Mouse (Mus musculus) gastrocnemius, adult 18-20 months (tissue): ENCODE measurements around the gene Fer. TPM values are rescaled to one million over a fixed set of nuclear protein-coding genes. Genes with fewer than 3 reads are reported as not detected.
"Not testable (repeated sequence)": the region's sequence is repeated elsewhere in the genome, so short reads cannot be mapped to it uniquely, and the experiment has no call there.

Source experiments
- DNase-seq: peaks from one replicate; pipeline ENCODE4 v3.0.0; 2021; ENCODE audit warnings: low spot score
- long read RNA-seq, 2 experiments: library from polyadenylated mRNA; stranded (forward); transcript quantifications; one replicate each; pipeline ENCODE4 v2.0.0; 2021
- total RNA-seq, 2 experiments: library from RNA; stranded (reverse); gene quantifications; 2 replicates each; pipeline ENCODE4 v1.2.3; 2021

Fer gene
- 10 to 100 TPM; 12.2 to 14.4 TPM for total RNA-seq
- long read RNA-seq, experiment 1, partial matches to known transcripts = 2 of 26 reads
- long read RNA-seq, experiment 1, other reads (novel, unspliced or antisense) = 23 of 26 reads
- long read RNA-seq, experiment 2, partial matches to known transcripts = 0 of 9 reads
- long read RNA-seq, experiment 2, other reads (novel, unspliced or antisense) = 9 of 9 reads

GRCm38 (mm10) chr17:63863012-63863630 is at the start of gene Fer:
Fer (plus strand) TSS chr17:63863062.
- peak; percentile 7 for DNase-seq

GRCm38 (mm10) chr17:63813552-63813951 is 49.3 kb upstream of the Fer start:
- no peak for DNase-seq

GRCm38 (mm10) chr17:63818444-63819027 is 44.3 kb upstream of the Fer start:
- DNase-seq = no peak

- no peak for DNase-seq
These were observed 38.7 kb upstream of the Fer start for GRCm38 (mm10) chr17:63824141-63824540.

- DNase-seq = no peak
These were observed 36.7 kb upstream of the Fer start for GRCm38 (mm10) chr17:63826196-63826595.

- no peak for DNase-seq
These were observed 36.1 kb upstream of the Fer start for GRCm38 (mm10) chr17:63826767-63827166.

GRCm38 (mm10) chr17:63828561-63829332 is 34.1 kb upstream of the Fer start:
- no peak for DNase-seq

- DNase-seq = no peak
These were observed 31.3 kb upstream of the Fer start for GRCm38 (mm10) chr17:63831550-63831949.

- DNase-seq = no peak
These were observed 26.6 kb upstream of the Fer start for GRCm38 (mm10) chr17:63836223-63836622.

GRCm38 (mm10) chr17:63836641-63837040 is 26.2 kb upstream of the Fer start:
- no peak for DNase-seq

- no peak for DNase-seq
These were observed 24.7 kb upstream of the Fer start for GRCm38 (mm10) chr17:63838144-63838543.

GRCm38 (mm10) chr17:63839636-63840269 is 23.1 kb upstream of the Fer start:
- DNase-seq = no peak

GRCm38 (mm10) chr17:63842226-63842625 is 20.6 kb upstream of the Fer start:
- no peak for DNase-seq

GRCm38 (mm10) chr17:63844936-63845335 is 17.9 kb upstream of the Fer start:
- DNase-seq = no peak

- not testable (repeated sequence) for DNase-seq
These were observed 17.1 kb upstream of the Fer start for GRCm38 (mm10) chr17:63845766-63846165.

GRCm38 (mm10) chr17:63849151-63849550 is 13.7 kb upstream of the Fer start:
- DNase-seq = no peak

- DNase-seq = peak; percentile 89
These were observed 13.3 kb upstream of the Fer start for GRCm38 (mm10) chr17:63849566-63849965.

- DNase-seq = no peak
These were observed 12.8 kb upstream of the Fer start for GRCm38 (mm10) chr17:63850016-63850415.

GRCm38 (mm10) chr17:63857023-63857544 is 5.8 kb upstream of the Fer start:
- DNase-seq = no peak

- no peak for DNase-seq
These were observed 1.9 kb upstream of the Fer start for GRCm38 (mm10) chr17:63860988-63861387.

GRCm38 (mm10) chr17:63862399-63862798 is 463 bp upstream of the Fer start:
- no peak for DNase-seq
